Mouse (Mus musculus) neural tube, embryonic 13.5 days (tissue): ENCODE data around the gene C1qa. TPM values are rescaled to one million over a fixed set of nuclear protein-coding genes. Genes with fewer than 3 reads are reported as not detected.

Experiments
- ATAC-seq: fragments of 200-750 bp; cut with Nextera tagmentation; 2 replicates; pipeline ENCODE4 v1.8.0; 2017; ENCODE audit warnings: low read depth, mild to moderate bottlenecking, moderate TSS enrichment, moderate library complexity
- H3K27ac ChIP-seq: fragments of 300-500 bp; sonication (generic); replicated peaks from 2 replicates; pipeline ENCODE4 v1.5.1; 2015; ENCODE audit warnings: moderate library complexity, mild to moderate bottlenecking, inconsistent platforms
- H3K27me3 ChIP-seq: fragments of 300-500 bp; sonication (generic); 2 replicates; pipeline ENCODE4 v1.6.1; 2015; ENCODE audit warnings: mild to moderate bottlenecking, inconsistent platforms
- H3K36me3 ChIP-seq: fragments of 300-500 bp; sonication (generic); 2 replicates; pipeline ENCODE4 v1.6.1; 2015; ENCODE audit warnings: mild to moderate bottlenecking, inconsistent platforms
- H3K4me1 ChIP-seq: fragments of 300-500 bp; sonication (generic); replicated peaks from 2 replicates; pipeline ENCODE4 v1.6.1; 2015; ENCODE audit warnings: inconsistent platforms
- H3K4me2 ChIP-seq: fragments of 300-500 bp; sonication (generic); 2 replicates; pipeline ENCODE4 v1.6.1; 2015; ENCODE audit warnings: inconsistent platforms, mild to moderate bottlenecking, moderate library complexity
- H3K4me3 ChIP-seq: fragments of 300-500 bp; sonication (generic); 2 replicates; pipeline ENCODE4 v1.5.1; 2015; ENCODE audit warnings: mild to moderate bottlenecking, inconsistent platforms
- H3K9ac ChIP-seq: fragments of 300-500 bp; sonication (generic); 2 replicates; pipeline ENCODE4 v1.6.1; 2015; ENCODE audit warnings: moderate library complexity, mild to moderate bottlenecking, inconsistent platforms
- H3K9me3 ChIP-seq: fragments of 300-500 bp; sonication (generic); 2 replicates; pipeline ENCODE4 v1.6.1; 2016; ENCODE audit warnings: inconsistent platforms
- WGBS: fragments of 180-500 bp; shearing (Covaris S2); methylation state at CpG from one replicate; pipeline ENCODE4 v1.1.7; 2015; 5-methylcytosine and 5-hydroxymethylcytosine counted together
- polyA plus RNA-seq: library from polyadenylated mRNA; unstranded; fragments of >200 nt; fragmentation: Nextera tagmentation; extraction: Ambion mirVana; gene quantifications from 2 replicates; pipeline ENCODE4 v1.2.1, GENCODE M21; 2015

Gene C1qa
- polyA plus RNA-seq, 1 experiment from 2014 or later: 28.5 TPM

GRCm38 (mm10) chr4:136896461-136896860 is 2.1 kb downstream of the C1qa start:
- no peaks in the 10 kb centered on the region for H3K36me3 ChIP-seq
- ATAC-seq: no peak
- H3K4me1 ChIP-seq: peaks cover 9% of the 10 kb centered on the region
- no peak overlapping the region for H3K4me3 ChIP-seq
- H3K27ac ChIP-seq: no peak overlapping the region
- no peak overlapping the region for H3K9ac ChIP-seq
- peak overlapping the region; percentile 25; the same call in 1 of the 2 replicates for H3K4me2 ChIP-seq
- peaks cover 49% of the 10 kb centered on the region for H3K27me3 ChIP-seq
- no peaks in the 10 kb centered on the region for H3K9me3 ChIP-seq
- WGBS: 30% methylated on average over 10 of the region's 10 CpGs

GRCm38 (mm10) chr4:136895861-136896260 is 2.7 kb downstream of the C1qa start:
- peak overlapping the region; percentile 43; the same call in 1 of the 2 replicates for H3K9ac ChIP-seq
- H3K9me3 ChIP-seq: no peaks in the 10 kb centered on the region
- H3K4me3 ChIP-seq: no peak overlapping the region
- no peaks in the 10 kb centered on the region for H3K36me3 ChIP-seq
- ATAC-seq: no peak
- H3K4me2 ChIP-seq: peak overlapping the region; percentile 25
- H3K27me3 ChIP-seq: peaks cover 49% of the 10 kb centered on the region
- no peak overlapping the region for H3K27ac ChIP-seq
- peaks cover 9% of the 10 kb centered on the region for H3K4me1 ChIP-seq
- WGBS: 5% methylated on average over 14 of the region's 15 CpGs

DNA sequence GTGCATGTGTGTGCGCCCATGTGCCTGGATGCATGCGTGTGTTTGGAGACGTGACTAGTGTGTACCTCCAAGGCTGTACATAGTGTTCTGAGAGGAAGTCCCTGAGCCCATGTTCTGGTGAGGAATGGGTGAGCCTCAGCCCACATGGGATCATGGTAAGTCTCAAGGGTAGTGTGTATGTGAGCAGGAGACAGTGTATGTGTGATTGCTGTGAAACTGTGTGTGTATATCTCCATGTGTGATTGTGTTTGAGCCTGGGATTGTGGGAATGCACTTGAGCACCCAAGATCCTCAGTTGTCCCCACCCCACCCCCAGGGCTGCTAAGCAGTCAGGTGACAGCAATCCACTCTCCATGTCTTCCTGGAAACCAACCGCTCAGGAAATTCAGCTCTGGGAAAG is 3.8 kb downstream of the C1qa start:
- Histone ChIP-seq H3K36me3 (no peaks in the 10 kb centered on the region), H3K4me3 (no peak overlapping the region), H3K27ac (no peak overlapping the region), H3K4me2 (no peak overlapping the region), H3K9ac (no peak overlapping the region), H3K9me3 (no peaks in the 10 kb centered on the region), H3K4me1 (peaks cover 9% of the 10 kb centered on the region), H3K27me3 (peaks cover 49% of the 10 kb centered on the region)
- 75% methylated on average over 4 of the region's 4 CpGs for WGBS
- ATAC-seq: no peak

- ATAC-seq: peak; percentile 92
- Histone ChIP-seq H3K9me3 (no peaks in the 10 kb centered on the region), H3K4me3 (no peak overlapping the region), H3K4me2 (no peak overlapping the region), H3K27ac (no peak overlapping the region), H3K9ac (no peak overlapping the region), H3K27me3 (peaks cover 49% of the 10 kb centered on the region), H3K4me1 (peaks cover 9% of the 10 kb centered on the region), H3K36me3 (no peaks in the 10 kb centered on the region)
- 5% methylated on average over 9 of the region's 9 CpGs for WGBS
These were observed 4.7 kb downstream of the C1qa start for GRCm38 (mm10) chr4:136893691-136894543.

GRCm38 (mm10) chr4:136892811-136893210 is 5.8 kb downstream of the C1qa start, which contains the start of gene C1qc:
C1qc (minus strand) TSS chr4:136893065.
- Histone ChIP-seq H3K9me3 (no peaks in the 10 kb centered on the region), H3K27me3 (peaks cover 49% of the 10 kb centered on the region), H3K4me1 (peaks cover 9% of the 10 kb centered on the region), H3K27ac (no peak within 1 kb of the TSS), H3K4me2 (no peak within 1 kb of the TSS), H3K36me3 (no peaks in the 10 kb centered on the region), H3K9ac (no peak within 1 kb of the TSS), H3K4me3 (no peak within 1 kb of the TSS)
- WGBS: 64% methylated on average over 5 of the region's 5 CpGs
- ATAC-seq: no peak

- Histone ChIP-seq H3K36me3 (no peaks in the 10 kb centered on the region), H3K27me3 (peaks cover 45% of the 10 kb centered on the region), H3K9me3 (no peaks in the 10 kb centered on the region), H3K4me3 (no peak overlapping the region), H3K4me1 (peaks cover 9% of the 10 kb centered on the region), H3K27ac (no peak overlapping the region), H3K4me2 (no peak overlapping the region), H3K9ac (no peak overlapping the region)
- ATAC-seq: no peak
- WGBS: 57% methylated on average over 7 of the region's 7 CpGs
These were observed 6.2 kb downstream of the C1qa start for GRCm38 (mm10) chr4:136892371-136892770.

- Histone ChIP-seq H3K27ac (no peak overlapping the region), H3K9me3 (no peaks in the 10 kb centered on the region), H3K36me3 (no peaks in the 10 kb centered on the region), H3K4me3 (no peak overlapping the region), H3K27me3 (peaks cover 33% of the 10 kb centered on the region), H3K9ac (no peak overlapping the region), H3K4me1 (peaks cover 5% of the 10 kb centered on the region), H3K4me2 (no peak overlapping the region)
- 84% methylated on average over 4 of the region's 4 CpGs for WGBS
- ATAC-seq: no peak
These were observed 7.5 kb downstream of the C1qa start for GRCm38 (mm10) chr4:136891115-136891514.

- Histone ChIP-seq H3K9ac (no peak overlapping the region), H3K27me3 (peaks cover 22% of the 10 kb centered on the region), H3K36me3 (no peaks in the 10 kb centered on the region), H3K27ac (no peak overlapping the region), H3K9me3 (no peaks in the 10 kb centered on the region), H3K4me3 (no peak overlapping the region), H3K4me1 (0 out of 2 replicates have a peak, but pooled peaks cover 4% of the 10 kb centered on the region), H3K4me2 (no peak overlapping the region)
- ATAC-seq: no peak
- 86% methylated on average over 15 of the region's 15 CpGs for WGBS
These were observed 8.6 kb downstream of the C1qa start for GRCm38 (mm10) chr4:136889981-136890380.

DNA sequence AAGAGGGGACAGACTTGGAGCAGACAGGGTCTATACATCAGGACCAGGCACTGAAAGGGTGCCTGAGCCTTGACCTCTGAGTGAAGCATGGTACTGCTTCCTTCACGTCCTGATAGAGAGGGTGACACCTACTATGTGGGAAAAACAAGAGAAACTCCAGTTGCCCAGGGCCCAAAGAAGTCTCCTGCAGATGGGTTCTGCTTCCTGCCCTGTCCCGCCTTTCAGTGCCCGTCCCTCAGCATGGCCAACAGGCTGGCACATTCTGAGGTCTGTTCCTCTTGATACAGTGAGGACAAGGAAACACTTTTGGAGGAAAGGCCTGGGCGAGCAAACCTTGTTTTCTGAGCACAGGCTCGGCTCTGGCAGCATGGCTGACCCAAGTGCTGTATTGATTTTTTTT is 10.9 kb downstream of the C1qa start:
- no peaks in the 10 kb centered on the region for H3K9me3 ChIP-seq
- peaks cover 9% of the 10 kb centered on the region for H3K27me3 ChIP-seq
- H3K4me1 ChIP-seq: 0 out of 2 replicates have a peak, but pooled peaks cover 4% of the 10 kb centered on the region
- 73% methylated on average over 5 of the region's 5 CpGs for WGBS
- no peaks in the 10 kb centered on the region for H3K36me3 ChIP-seq
- no peak for ATAC-seq
- H3K27ac ChIP-seq: no peak overlapping the region
- no peak overlapping the region for H3K9ac ChIP-seq
- H3K4me2 ChIP-seq: no peak overlapping the region
- H3K4me3 ChIP-seq: no peak overlapping the region

DNA sequence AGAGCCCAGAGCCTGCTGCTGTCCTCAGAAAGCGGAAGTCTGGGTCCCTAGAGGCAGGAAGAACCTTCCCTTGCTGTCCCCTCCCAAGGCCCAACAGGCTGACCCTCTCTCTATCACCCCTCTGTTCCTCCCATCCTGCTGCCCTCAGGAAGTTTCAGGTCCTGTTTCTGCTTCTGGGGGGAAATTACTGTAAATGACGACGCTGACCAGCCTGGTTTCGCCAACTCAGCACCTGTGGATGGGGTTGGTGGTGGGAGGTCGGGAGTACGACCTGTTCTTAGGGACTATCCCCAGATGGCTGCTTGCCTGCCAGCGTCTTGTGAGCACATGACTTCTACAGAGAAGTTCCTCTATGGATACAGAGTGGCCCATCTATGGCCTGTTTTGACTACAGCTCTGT is 12.5 kb downstream of the C1qa start, which contains the start of gene C1qb:
C1qb (minus strand) TSS at position 87 of the 400 bp plus-strand sequence.
- peaks cover 3% of the 10 kb centered on the region; the same call in 1 of the 2 replicates for H3K27me3 ChIP-seq
- no peak within 1 kb of the TSS for H3K4me3 ChIP-seq
- 72% methylated on average over 7 of the region's 7 CpGs for WGBS
- 0 out of 2 replicates have a peak, but pooled peaks cover 4% of the 10 kb centered on the region for H3K4me1 ChIP-seq
- H3K9me3 ChIP-seq: no peaks in the 10 kb centered on the region
- H3K36me3 ChIP-seq: no peaks in the 10 kb centered on the region
- no peak for ATAC-seq
- no peak within 1 kb of the TSS for H3K9ac ChIP-seq
- H3K27ac ChIP-seq: 0 out of 2 replicates have a peak within 1 kb of the TSS, but pooled peaks have one; percentile 3
- no peak within 1 kb of the TSS for H3K4me2 ChIP-seq

- no peak overlapping the region for H3K4me3 ChIP-seq
- H3K4me2 ChIP-seq: no peak overlapping the region
- ATAC-seq: no peak
- H3K4me1 ChIP-seq: no peaks in the 10 kb centered on the region
- no peaks in the 10 kb centered on the region for H3K36me3 ChIP-seq
- no peak overlapping the region for H3K9ac ChIP-seq
- H3K9me3 ChIP-seq: no peaks in the 10 kb centered on the region
- WGBS: 24% methylated on average over 5 of the region's 5 CpGs
- 0 out of 2 replicates have a peak, but pooled peaks cover 3% of the 10 kb centered on the region for H3K27me3 ChIP-seq
- no peak overlapping the region for H3K27ac ChIP-seq
These were observed 20.0 kb downstream of the C1qa start for GRCm38 (mm10) chr4:136878601-136879000.

GRCm38 (mm10) chr4:136878171-136878570 is 20.4 kb downstream of the C1qa start:
- Histone ChIP-seq H3K36me3 (no peaks in the 10 kb centered on the region), H3K9ac (no peak overlapping the region), H3K27ac (no peak overlapping the region), H3K4me3 (no peak overlapping the region), H3K27me3 (0 out of 2 replicates have a peak, but pooled peaks cover 2% of the 10 kb centered on the region), H3K4me1 (no peaks in the 10 kb centered on the region), H3K9me3 (no peaks in the 10 kb centered on the region), H3K4me2 (no peak overlapping the region)
- 55% methylated on average over 8 of the region's 8 CpGs for WGBS
- no peak for ATAC-seq
